Mouse (Mus musculus) heart, postnatal 4 days (tissue): ENCODE data around the gene Plcl1. TPM values are rescaled to one million over a fixed set of nuclear protein-coding genes. Genes with fewer than 3 reads are reported as not detected.

Experiments used
- DNase-seq: peaks from one replicate; pipeline ENCODE4 v3.0.0; 2021
- total RNA-seq, 2 experiments: library from RNA; stranded (reverse); gene quantifications; 2 replicates each; pipeline ENCODE4 v1.2.3; 2021

Gene Plcl1
- total RNA-seq, result 1 to 10 TPM; 4.4 TPM

GRCm38 (mm10) chr1:55405272-55406022 is at the start of gene Plcl1:
TSS of gene Plcl1 (plus strand) at chr1:55405921.
- peak; percentile 97 for DNase-seq

GRCm38 (mm10) chr1:55362634-55363033 is 43.1 kb upstream of the Plcl1 start:
- DNase-seq, result no peak

GRCm38 (mm10) chr1:55363044-55363565 is 42.6 kb upstream of the Plcl1 start, which contains the start of gene Boll:
TSS of gene Boll (minus strand) at chr1:55363469.
- peak; percentile 83 for DNase-seq

- peak; percentile 54 for DNase-seq
Measured at GRCm38 (mm10) chr1:55363586-55363985, 42.1 kb upstream of the Plcl1 start.

- no peak for DNase-seq
Measured at GRCm38 (mm10) chr1:55372626-55373025, 33.1 kb upstream of the Plcl1 start.

GRCm38 (mm10) chr1:55380527-55380926 is 25.2 kb upstream of the Plcl1 start:
- no peak for DNase-seq

GRCm38 (mm10) chr1:55383114-55383773 is 22.5 kb upstream of the Plcl1 start:
- DNase-seq, result peak; percentile 90

- DNase-seq, result no peak
Measured at GRCm38 (mm10) chr1:55399891-55400290, 5.8 kb upstream of the Plcl1 start.

- DNase-seq, result peak; percentile 66
Measured at GRCm38 (mm10) chr1:55404439-55404838, 1.3 kb upstream of the Plcl1 start.

- peak; percentile 80 for DNase-seq
Measured at GRCm38 (mm10) chr1:55406023-55406413, 297 bp downstream of the Plcl1 start.

GRCm38 (mm10) chr1:55406531-55407375 is 1.0 kb downstream of the Plcl1 start:
- DNase-seq, result peak; percentile 22

GRCm38 (mm10) chr1:55410670-55411069 is 4.9 kb downstream of the Plcl1 start:
- DNase-seq, result no peak

- no peak for DNase-seq
Measured at GRCm38 (mm10) chr1:55411079-55411478, 5.4 kb downstream of the Plcl1 start.

- DNase-seq, result no peak
Measured at GRCm38 (mm10) chr1:55412569-55412968, 6.8 kb downstream of the Plcl1 start.

- no peak for DNase-seq
Measured at GRCm38 (mm10) chr1:55413534-55413933, 7.8 kb downstream of the Plcl1 start.

- no peak for DNase-seq
Measured at GRCm38 (mm10) chr1:55418968-55419367, 13.2 kb downstream of the Plcl1 start.

- no peak for DNase-seq
Measured at GRCm38 (mm10) chr1:55427607-55428006, 21.9 kb downstream of the Plcl1 start.

GRCm38 (mm10) chr1:55429051-55429450 is 23.3 kb downstream of the Plcl1 start:
- DNase-seq, result no peak

GRCm38 (mm10) chr1:55429708-55430107 is 24.0 kb downstream of the Plcl1 start:
- DNase-seq, result no peak

- DNase-seq, result no peak
Measured at GRCm38 (mm10) chr1:55430587-55430986, 24.9 kb downstream of the Plcl1 start.

GRCm38 (mm10) chr1:55436589-55436988 is 30.9 kb downstream of the Plcl1 start:
- no peak for DNase-seq

- DNase-seq, result no peak
Measured at GRCm38 (mm10) chr1:55437095-55437494, 31.4 kb downstream of the Plcl1 start.

GRCm38 (mm10) chr1:55438617-55439016 is 32.9 kb downstream of the Plcl1 start:
- DNase-seq, result no peak
